8 mouse cellular contexts compared by ENCODE assay signal in genomic region chr2:70471861-70472620, GRCm38 (mm10). TPM values are rescaled to one million over a fixed set of nuclear protein-coding genes. Genes with fewer than 3 reads are reported as not detected.
A peak's percentile ranks its signal among the peaks of the same experiment; 100 is the strongest.
DNase-seq lines count a peak whose midpoint lies in the region; ATAC-seq and TF ChIP-seq lines count a peak whose summit lies in the region.

No protein-coding gene starts in this region.

- H3K4me1 ChIP-seq in forebrain, embryonic 12.5 days, result peaks cover 60% of the 10 kb centered on the region
- H3K4me1 ChIP-seq in intestine, postnatal 0 days (replicated peaks; ENCODE audit: control insufficient read depth, insufficient read depth, low read length), result 0 out of 2 replicates have a peak, but pooled peaks cover 9% of the 10 kb centered on the region
- H3K4me1 ChIP-seq in liver, postnatal 0 days (ENCODE audit: insufficient read depth), result peaks cover 20% of the 10 kb centered on the region

- ATAC-seq in forebrain, embryonic 12.5 days (ENCODE audit: low FRiP score), result no peak
- ATAC-seq in intestine, postnatal 0 days, result no peak
- no peak for ATAC-seq in liver, postnatal 0 days

- peak overlapping the region; percentile 32 for H3K4me3 ChIP-seq in forebrain, embryonic 12.5 days (replicated peaks)
- H3K4me3 ChIP-seq in intestine, postnatal 0 days (ENCODE audit: low read depth, low read length), result peak overlapping the region; percentile 36
- H3K4me3 ChIP-seq in liver, postnatal 0 days (ENCODE audit: low read depth, low read length), result peak overlapping the region; percentile 24

- H3K4me2 ChIP-seq in forebrain, embryonic 12.5 days, result peak overlapping the region; percentile 62
- H3K4me2 ChIP-seq in intestine, postnatal 0 days (replicated peaks; ENCODE audit: low read depth), result peak overlapping the region; percentile 65
- peak overlapping the region; percentile 33; the same call in 1 of the 2 replicates for H3K4me2 ChIP-seq in liver, postnatal 0 days (ENCODE audit: low read depth, low read length)

- TF ChIP-seq CTCF in intestine, postnatal 0 days (IDR thresholded peaks at IDR 0.05; ENCODE audit: low read depth), result no peak
- TF ChIP-seq CTCF in liver, postnatal 0 days (IDR thresholded peaks at IDR 0.05; ENCODE audit: low read depth), result no peak

- no peak overlapping the region for H3K27ac ChIP-seq in forebrain, embryonic 12.5 days
- no peak overlapping the region for H3K27ac ChIP-seq in intestine, postnatal 0 days (ENCODE audit: low read depth, low read length)
- H3K27ac ChIP-seq in liver, postnatal 0 days (ENCODE audit: low read depth), result no peak overlapping the region

- H3K36me3 ChIP-seq in forebrain, embryonic 12.5 days (replicated peaks), result no peaks in the 10 kb centered on the region
- H3K36me3 ChIP-seq in intestine, postnatal 0 days (ENCODE audit: control insufficient read depth, insufficient read depth), result no peaks in the 10 kb centered on the region
- H3K36me3 ChIP-seq in liver, postnatal 0 days (replicated peaks; ENCODE audit: insufficient read depth, low read length), result no peaks in the 10 kb centered on the region

- no peak for TF ChIP-seq EP300 in liver, postnatal 0 days (IDR thresholded peaks at IDR 0.05; ENCODE audit: low read depth)

- H3K9me3 ChIP-seq in forebrain, embryonic 12.5 days, result no peaks in the 10 kb centered on the region
- no peaks in the 10 kb centered on the region for H3K9me3 ChIP-seq in intestine, postnatal 0 days (ENCODE audit: control insufficient read depth)
- H3K9me3 ChIP-seq in liver, postnatal 0 days (ENCODE audit: low read length), result no peaks in the 10 kb centered on the region

- WGBS in forebrain, embryonic 12.5 days, result under 1% methylated on average over 48 of the region's 48 CpGs
- WGBS in intestine, postnatal 0 days, result under 1% methylated on average over 48 of the region's 48 CpGs
- 1% methylated on average over 47 of the region's 48 CpGs for WGBS in liver, postnatal 0 days (ENCODE audit: insufficient replicate concordance)

- peaks cover 77% of the 10 kb centered on the region for H3K27me3 ChIP-seq in forebrain, embryonic 12.5 days
- H3K27me3 ChIP-seq in intestine, postnatal 0 days (replicated peaks; ENCODE audit: control insufficient read depth, insufficient read depth, low read length), result peaks cover 59% of the 10 kb centered on the region
- peaks cover 72% of the 10 kb centered on the region for H3K27me3 ChIP-seq in liver, postnatal 0 days (ENCODE audit: insufficient read depth, low read length)

- peak; percentile 9 for DNase-seq in urinary bladder, postnatal 14 days (ENCODE audit: low spot score)
- no peak for DNase-seq in urinary bladder, postnatal 10 days (ENCODE audit: low spot score)
- DNase-seq in liver, postnatal 0 days, result no peak
- DNase-seq in ovary, postnatal 36 days (ENCODE audit: low spot score), result peak; percentile 38
- no peak for DNase-seq in c-Kit-positive CD71-positive TER-119-positive erythroid progenitor cells, embryonic 14.5 days (ENCODE audit: low spot score)
- no peak for DNase-seq in layer of hippocampus, postnatal 36 days

- H3K9ac ChIP-seq in forebrain, embryonic 12.5 days, result peak overlapping the region; percentile 22; the same call in 1 of the 2 replicates
- H3K9ac ChIP-seq in intestine, postnatal 0 days (ENCODE audit: low read depth, low read length), result no peak overlapping the region
- H3K9ac ChIP-seq in liver, postnatal 0 days (replicated peaks), result no peak overlapping the region

RNA-seq across cellular contexts. Expression of gene Sp5, which starts 2.7 kb away (rescaled TPM):
- 9.1 and 13.6 TPM in 2 replicates for polyA plus RNA-seq in forebrain, embryonic 12.5 days (2016; fragmentation: Nextera tagmentation; extraction: Ambion mirVana)
- polyA plus RNA-seq in intestine, postnatal 0 days (2015; fragmentation: Nextera tagmentation; extraction: Ambion mirVana), result 0.78 and 1.1 TPM in 2 replicates
- polyA plus RNA-seq in liver, postnatal 0 days (2015; fragmentation: Nextera tagmentation; extraction: Ambion mirVana), result 0.06 TPM in 1 of 2 replicates, not detected in the other
- total RNA-seq in layer of hippocampus, postnatal 36 days (2021), result under 1 TPM in 1 of 2 experiments, not detected in 1; 0.30 TPM

RNA-seq across cellular contexts. Expression of gene Erich2, which starts 36.6 kb away (rescaled TPM):
- polyA plus RNA-seq in forebrain, embryonic 12.5 days (2016; fragmentation: Nextera tagmentation; extraction: Ambion mirVana), result 1.3 and 1.4 TPM in 2 replicates
- 0.94 and 1.3 TPM in 2 replicates for polyA plus RNA-seq in intestine, postnatal 0 days (2015; fragmentation: Nextera tagmentation; extraction: Ambion mirVana)
- polyA plus RNA-seq in liver, postnatal 0 days (2015; fragmentation: Nextera tagmentation; extraction: Ambion mirVana), result not detected in 2 replicates
- 1 to 10 TPM in 1 of 2 experiments, under 1 TPM in 1; 0.88 to 1.0 TPM for total RNA-seq in layer of hippocampus, postnatal 36 days (2021)

Comparison
In these comparisons a context has a peak if more than half of its experiments do, and no peak if none do; other contexts are left out.
1. DNase-seq: peak in urinary bladder, postnatal 14 days (single experiment) and ovary, postnatal 36 days (single experiment); none in urinary bladder, postnatal 10 days (single experiment), liver, postnatal 0 days (single experiment), c-Kit-positive CD71-positive TER-119-positive erythroid progenitor cells, embryonic 14.5 days (single experiment) and layer of hippocampus, postnatal 36 days (0 of 2).
2. Peak in every context shown above with its lines, with median percentiles within 50 percentile points of each other: H3K4me2 ChIP-seq and H3K4me3 ChIP-seq.